In the genomic region with DNA sequence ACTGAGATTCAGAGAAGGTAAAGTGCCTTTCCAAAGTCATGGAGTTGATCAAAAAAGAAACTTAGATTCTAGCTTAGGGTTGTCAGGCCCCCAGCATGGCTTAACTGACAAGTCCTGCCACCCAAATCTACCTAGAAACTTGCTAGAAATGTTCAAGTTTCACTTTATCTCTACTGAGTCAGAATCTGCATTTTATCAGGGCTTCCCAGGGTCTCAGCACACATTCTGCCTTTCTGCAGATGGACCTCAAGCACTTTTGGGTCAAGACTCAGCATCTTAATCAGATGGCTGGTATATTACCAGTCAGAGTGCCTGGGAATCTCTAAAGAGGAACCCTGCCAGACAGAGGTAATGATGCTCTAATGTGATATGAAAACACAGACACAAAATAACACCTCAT, we compare ENCODE assay signal across 36 mouse cellular contexts. TPM values are rescaled to one million over a fixed set of nuclear protein-coding genes. Genes with fewer than 3 reads are reported as not detected.
DNase-seq lines count a peak whose midpoint lies in the region; ATAC-seq lines count a peak whose summit lies in the region.
"Had no signal": no experiment of that assay in that cellular context is flagged by ENCODE, and none has a peak within 500 bp of the region (broad histone marks: within the 10 kb centered on the region; RNA-seq: fewer than 3 reads in every experiment).

No protein-coding gene starts in this region.

- no peaks in the 10 kb centered on the region for H3K9me3 ChIP-seq in midbrain, embryonic 11.5 days (ENCODE audit: control insufficient read depth, low read length)
- no peaks in the 10 kb centered on the region for H3K9me3 ChIP-seq in midbrain, embryonic 13.5 days
- H3K9me3 ChIP-seq in liver, embryonic 15.5 days (replicated peaks), result no peaks in the 10 kb centered on the region
- H3K9me3 ChIP-seq: megakaryocyte, embryonic 14.5 days had no signal

- no peak overlapping the region for H3K4me2 ChIP-seq in midbrain, embryonic 11.5 days
- no peak overlapping the region for H3K4me2 ChIP-seq in midbrain, embryonic 13.5 days (replicated peaks)
- H3K4me2 ChIP-seq in liver, embryonic 15.5 days, result peak overlapping the region; percentile 23; the same call in 1 of the 2 replicates
- H3K4me2 ChIP-seq: heart, embryonic 11.5 days; hindbrain, embryonic 14.5 days; lung, embryonic 14.5 days had no signal

- H3K36me3 ChIP-seq in midbrain, embryonic 11.5 days (ENCODE audit: control insufficient read depth, insufficient read depth, low read length), result no peaks in the 10 kb centered on the region
- no peaks in the 10 kb centered on the region for H3K36me3 ChIP-seq in midbrain, embryonic 13.5 days
- H3K36me3 ChIP-seq in liver, embryonic 15.5 days (replicated peaks), result no peaks in the 10 kb centered on the region

- H3K9ac ChIP-seq in midbrain, embryonic 11.5 days (ENCODE audit: low read length), result no peak overlapping the region
- H3K9ac ChIP-seq in midbrain, embryonic 13.5 days (replicated peaks), result no peak overlapping the region
- H3K9ac ChIP-seq in liver, embryonic 15.5 days, result no peak overlapping the region
- H3K9ac ChIP-seq: hindbrain, embryonic 14.5 days; lung, embryonic 14.5 days had no signal

- no peak overlapping the region for H3K27ac ChIP-seq in midbrain, embryonic 11.5 days (ENCODE audit: low read depth, low read length)
- H3K27ac ChIP-seq in midbrain, embryonic 13.5 days, result no peak overlapping the region
- peak overlapping the region; percentile 62 for H3K27ac ChIP-seq in liver, embryonic 15.5 days (replicated peaks)
- H3K27ac ChIP-seq: hindbrain, embryonic 14.5 days; stomach, postnatal 0 days had no signal

- no peaks in the 10 kb centered on the region for H3K4me1 ChIP-seq in midbrain, embryonic 11.5 days (ENCODE audit: control insufficient read depth, insufficient read depth, low read length)
- H3K4me1 ChIP-seq in midbrain, embryonic 13.5 days (replicated peaks), result no peaks in the 10 kb centered on the region
- H3K4me1 ChIP-seq in liver, embryonic 15.5 days (replicated peaks), result peaks cover 30% of the 10 kb centered on the region

- ATAC-seq in midbrain, embryonic 11.5 days (ENCODE audit: low FRiP score), result no peak
- no peak for ATAC-seq in midbrain, embryonic 13.5 days
- ATAC-seq in liver, embryonic 15.5 days (ENCODE audit: insufficient read depth), result peak; percentile 69
- ATAC-seq: forebrain, embryonic 14.5 days; intestine, postnatal 0 days; midbrain, embryonic 16.5 days had no signal

- peak; percentile 8 for DNase-seq in midbrain, embryonic 11.5 days (ENCODE audit: low spot score, missing footprints)
- peak; percentile 25 for DNase-seq in liver
- DNase-seq in left cerebral cortex, adult 8-10 months (ENCODE audit: low spot score in 2 of 2), result no peak
- no peak for DNase-seq in kidney, postnatal 14 days
- DNase-seq in gastrocnemius, adult 18-20 months (ENCODE audit: low spot score), result no peak
- DNase-seq: adrenal gland, postnatal 36 days; cerebellum, adult 9-10 months; cerebellum, postnatal 36 days; gastrocnemius, postnatal 25 days; heart, adult 18-20 months; heart, postnatal 4 days; kidney, postnatal 25 days; left cerebral cortex, postnatal 4 days; lung, embryonic 14.5 days; right cerebral cortex, postnatal 25 days; thymus, adult 18-20 months; thymus, postnatal 4 days had no signal

- H3K27me3 ChIP-seq in midbrain, embryonic 11.5 days (ENCODE audit: control insufficient read depth, insufficient read depth, low read length), result no peaks in the 10 kb centered on the region
- H3K27me3 ChIP-seq in midbrain, embryonic 13.5 days, result no peaks in the 10 kb centered on the region
- no peaks in the 10 kb centered on the region for H3K27me3 ChIP-seq in liver, embryonic 15.5 days
- H3K27me3 ChIP-seq: megakaryocyte, embryonic 14.5 days had no signal

- H3K4me3 ChIP-seq in midbrain, embryonic 11.5 days (ENCODE audit: low read depth, low read length), result no peak overlapping the region
- no peak overlapping the region for H3K4me3 ChIP-seq in midbrain, embryonic 13.5 days (replicated peaks)
- no peak overlapping the region for H3K4me3 ChIP-seq in liver, embryonic 15.5 days (replicated peaks)
- H3K4me3 ChIP-seq: megakaryocyte, embryonic 14.5 days had no signal

RNA-seq across cellular contexts. Expression of gene 4930512M02Rik, which starts 56.9 kb away (rescaled TPM):
- not detected in 2 replicates for polyA plus RNA-seq in midbrain, embryonic 11.5 days (2014; fragmentation: Nextera tagmentation; extraction: Ambion mirVana)
- polyA plus RNA-seq in midbrain, embryonic 13.5 days (2015; fragmentation: Nextera tagmentation; extraction: Ambion mirVana), result not detected in 2 replicates
- polyA plus RNA-seq in liver, embryonic 15.5 days (2015; fragmentation: Nextera tagmentation; extraction: Ambion mirVana), result not detected in 2 replicates
- total RNA-seq in left cerebral cortex, adult 8-10 months (2022), result not detected
- total RNA-seq in gastrocnemius, adult 18-20 months (2021), result not detected
- total RNA-seq: adrenal gland, adult 18-20 months; adrenal gland, postnatal 36 days; gastrocnemius, postnatal 25 days; heart, adult 18-20 months; heart, postnatal 4 days; layer of hippocampus, adult 18-20 months; layer of hippocampus, postnatal 10 days; left cerebral cortex, postnatal 4 days; neutrophil, adult 5-6 weeks had no signal
- polyA plus RNA-seq: brain, embryonic 14.5 days; embryonic facial prominence, embryonic 11.5 days; forebrain, embryonic 14.5 days; heart, embryonic 11.5 days; heart, embryonic 16.5 days; hindbrain, embryonic 14.5 days; intestine, postnatal 0 days; kidney, embryonic 14.5 days; limb, embryonic 14.5 days; lung, embryonic 14.5 days; midbrain, embryonic 16.5 days; neural tube, embryonic 11.5 days; stomach, postnatal 0 days had no signal

Comparison
In these comparisons a context has a peak if more than half of its experiments do, and no peak if none do; other contexts are left out.
1. DNase-seq: peak in midbrain, embryonic 11.5 days (single experiment) and liver (single experiment); none in left cerebral cortex, adult 8-10 months (0 of 2), kidney, postnatal 14 days (single experiment) and gastrocnemius, adult 18-20 months (single experiment).